Mouse (Mus musculus) kidney, adult 2 months (tissue): ENCODE measurements around the gene Foxn3.

Source experiments
- CTCF ChIP-seq: fragments of 200-500 bp; conservative IDR thresholded peaks from 2 replicates; pipeline ENCODE4 v1.5.1; 2011; ENCODE audit warnings: low read depth, mild to moderate bottlenecking, control low read depth, low read length, moderate library complexity, mixed read lengths; ENCODE audit not compliant: insufficient read depth, insufficient read length
- POLR2A ChIP-seq: fragments of 200-500 bp; IDR thresholded peaks from one replicate; pipeline ENCODE4 v1.6.1; 2011; ENCODE audit warnings: low read depth, low read length, control low read depth

DNA sequence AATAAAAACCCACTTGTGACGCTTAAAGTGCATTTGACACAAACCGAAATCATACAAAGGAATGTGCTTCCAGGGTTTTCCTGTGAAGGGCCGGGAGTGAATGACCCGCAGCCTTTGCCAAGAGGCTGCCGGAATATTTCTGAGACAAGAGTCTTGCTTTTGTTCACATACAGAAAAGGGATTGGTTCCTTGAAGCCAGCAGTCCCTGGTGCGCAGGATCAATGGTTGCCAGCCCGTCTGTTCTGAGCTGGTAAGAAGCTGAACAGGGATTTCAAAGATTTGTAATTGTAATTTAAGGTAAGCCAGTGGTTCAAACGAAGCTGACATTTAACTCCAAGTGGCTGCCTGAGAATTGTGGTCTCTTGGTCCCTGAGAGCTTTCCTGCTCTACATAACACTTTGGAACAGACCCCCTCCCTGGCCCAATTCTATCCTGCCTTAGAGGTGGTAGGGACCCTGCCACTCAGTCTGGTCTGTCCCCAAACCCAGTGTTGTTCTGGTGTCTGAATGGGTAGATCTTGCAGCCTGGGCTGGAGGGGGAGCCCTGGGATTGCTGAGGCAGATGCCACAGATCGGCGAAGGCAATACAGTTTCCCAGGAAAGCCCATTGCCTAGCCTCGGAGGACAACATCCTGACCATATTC, 388.3 kb downstream of the Foxn3 start:
- TF ChIP-seq POLR2A (no peak), CTCF (no peak)
